Mouse (Mus musculus): ENCODE measurements around the gene Trpv3. TPM values are rescaled to one million over a fixed set of nuclear protein-coding genes. Genes with fewer than 3 reads are reported as not detected.
A peak's percentile ranks its signal among the peaks of the same experiment; 100 is the strongest.

Trpv3 gene
- total and polyA plus RNA-seq, 2 experiments from 2014 or later = 0.13 to 0.29 TPM

- ATAC-seq = no peak
- Histone ChIP-seq H3K36me3 (ENCODE audit: insufficient read depth) (no peaks in the 10 kb centered on the region), H3K27me3 (ENCODE audit: insufficient read depth, low read length) (no peaks in the 10 kb centered on the region), H3K4me3 (ENCODE audit: low read depth, low read length) (no peak overlapping the region), H3K9ac (no peak overlapping the region), H3K4me2 (ENCODE audit: low read depth) (no peak overlapping the region), H3K9me3 (ENCODE audit: low read length) (no peaks in the 10 kb centered on the region), H3K4me1 (ENCODE audit: insufficient read depth) (no peaks in the 10 kb centered on the region), H3K27ac (ENCODE audit: low read depth, low read length) (no peak overlapping the region)
- no peak for DNase-seq
- whole genome bisulfite sequencing = 88% methylated on average over 5 of the region's 5 CpGs
- TF ChIP-seq CTCF (IDR thresholded peaks at IDR 0.05; ENCODE audit: low read depth) = no peak
These were observed 37.1 kb upstream of the Trpv3 start for GRCm38 (mm10) chr11:73230081-73230480.

- H3K27ac ChIP-seq (ENCODE audit: low read depth, low read length) = no peak overlapping the region
- DNase-seq = peak; percentile 8
- no peaks in the 10 kb centered on the region for H3K27me3 ChIP-seq (ENCODE audit: insufficient read depth, low read length)
- ATAC-seq = peak; percentile 69
- no peak overlapping the region for H3K4me2 ChIP-seq (ENCODE audit: low read depth)
- H3K9ac ChIP-seq = no peak overlapping the region
- no peaks in the 10 kb centered on the region for H3K4me1 ChIP-seq (ENCODE audit: insufficient read depth)
- H3K4me3 ChIP-seq (ENCODE audit: low read depth, low read length) = no peak overlapping the region
- no peaks in the 10 kb centered on the region for H3K9me3 ChIP-seq (ENCODE audit: low read length)
- H3K36me3 ChIP-seq (ENCODE audit: insufficient read depth) = no peaks in the 10 kb centered on the region
- WGBS = 72% methylated on average over 2 of the region's 2 CpGs
- TF ChIP-seq CTCF (IDR thresholded peaks at IDR 0.05; ENCODE audit: low read depth) = no peak
These were observed 34.7 kb upstream of the Trpv3 start for GRCm38 (mm10) chr11:73232513-73232912.

- Histone ChIP-seq H3K4me1 (ENCODE audit: insufficient read depth) (no peaks in the 10 kb centered on the region), H3K4me3 (ENCODE audit: low read depth, low read length) (no peak within 1 kb of the TSS), H3K36me3 (ENCODE audit: insufficient read depth) (no peaks in the 10 kb centered on the region), H3K27me3 (ENCODE audit: insufficient read depth, low read length) (no peaks in the 10 kb centered on the region), H3K4me2 (ENCODE audit: low read depth) (no peak within 1 kb of the TSS), H3K9me3 (ENCODE audit: low read length) (no peaks in the 10 kb centered on the region), H3K27ac (ENCODE audit: low read depth, low read length) (no peak within 1 kb of the TSS), H3K9ac (no peak within 1 kb of the TSS)
- ATAC-seq = no peak
- whole genome bisulfite sequencing = 79% methylated on average over 5 of the region's 5 CpGs
- no peak for DNase-seq
- no peak for TF ChIP-seq CTCF (IDR thresholded peaks at IDR 0.05; ENCODE audit: low read depth)
These were observed 33.2 kb upstream of the Trpv3 start, which contains the start of gene Trpv1 for GRCm38 (mm10) chr11:73233992-73234391. Trpv1 (plus strand) TSS chr11:73234292.

GRCm38 (mm10) chr11:73235990-73236701 lies 31.0 kb upstream of the Trpv3 start:
- TF ChIP-seq CTCF (IDR thresholded peaks at IDR 0.05; ENCODE audit: low read depth) = no peak
- Histone ChIP-seq H3K9me3 (ENCODE audit: low read length) (no peaks in the 10 kb centered on the region), H3K27ac (ENCODE audit: low read depth, low read length) (no peak overlapping the region), H3K36me3 (ENCODE audit: insufficient read depth) (no peaks in the 10 kb centered on the region), H3K4me1 (ENCODE audit: insufficient read depth) (no peaks in the 10 kb centered on the region), H3K27me3 (ENCODE audit: insufficient read depth, low read length) (no peaks in the 10 kb centered on the region), H3K9ac (no peak overlapping the region), H3K4me2 (ENCODE audit: low read depth) (no peak overlapping the region), H3K4me3 (ENCODE audit: low read depth, low read length) (no peak overlapping the region)
- WGBS = 33% methylated on average over 5 of the region's 5 CpGs
- ATAC-seq = no peak
- no peak for DNase-seq

- H3K36me3 ChIP-seq (ENCODE audit: insufficient read depth) = no peaks in the 10 kb centered on the region
- no peak overlapping the region for H3K9ac ChIP-seq
- no peaks in the 10 kb centered on the region for H3K27me3 ChIP-seq (ENCODE audit: insufficient read depth, low read length)
- ATAC-seq (no peak), DNase-seq (no peak)
- no peak overlapping the region for H3K4me3 ChIP-seq (ENCODE audit: low read depth, low read length)
- no peaks in the 10 kb centered on the region for H3K9me3 ChIP-seq (ENCODE audit: low read length)
- no peak overlapping the region for H3K4me2 ChIP-seq (ENCODE audit: low read depth)
- WGBS = 63% methylated on average over 3 of the region's 3 CpGs
- no peak overlapping the region for H3K27ac ChIP-seq (ENCODE audit: low read depth, low read length)
- TF ChIP-seq CTCF (IDR thresholded peaks at IDR 0.05; ENCODE audit: low read depth) = no peak
- H3K4me1 ChIP-seq (ENCODE audit: insufficient read depth) = no peaks in the 10 kb centered on the region
These were observed 30.5 kb upstream of the Trpv3 start for GRCm38 (mm10) chr11:73236731-73237130.

- no peak overlapping the region for H3K4me2 ChIP-seq (ENCODE audit: low read depth)
- DNase-seq (no peak), ATAC-seq (no peak)
- H3K36me3 ChIP-seq (ENCODE audit: insufficient read depth) = no peaks in the 10 kb centered on the region
- TF ChIP-seq CTCF (IDR thresholded peaks at IDR 0.05; ENCODE audit: low read depth) = no peak
- no peak overlapping the region for H3K27ac ChIP-seq (ENCODE audit: low read depth, low read length)
- 72% methylated on average over 6 of the region's 6 CpGs for WGBS
- H3K9me3 ChIP-seq (ENCODE audit: low read length) = no peaks in the 10 kb centered on the region
- H3K4me3 ChIP-seq (ENCODE audit: low read depth, low read length) = no peak overlapping the region
- no peaks in the 10 kb centered on the region for H3K4me1 ChIP-seq (ENCODE audit: insufficient read depth)
- no peak overlapping the region for H3K9ac ChIP-seq
- no peaks in the 10 kb centered on the region for H3K27me3 ChIP-seq (ENCODE audit: insufficient read depth, low read length)
These were observed 25.0 kb upstream of the Trpv3 start for GRCm38 (mm10) chr11:73242199-73242598.

- TF ChIP-seq CTCF (IDR thresholded peaks at IDR 0.05; ENCODE audit: low read depth) = no peak
- Histone ChIP-seq H3K9me3 (ENCODE audit: low read length) (no peaks in the 10 kb centered on the region), H3K27ac (ENCODE audit: low read depth, low read length) (no peak overlapping the region), H3K9ac (no peak overlapping the region), H3K27me3 (ENCODE audit: insufficient read depth, low read length) (no peaks in the 10 kb centered on the region), H3K4me2 (ENCODE audit: low read depth) (no peak overlapping the region), H3K4me1 (ENCODE audit: insufficient read depth) (no peaks in the 10 kb centered on the region), H3K36me3 (ENCODE audit: insufficient read depth) (no peaks in the 10 kb centered on the region), H3K4me3 (ENCODE audit: low read depth, low read length) (no peak overlapping the region)
- 89% methylated on average over 4 of the region's 4 CpGs for WGBS
- ATAC-seq = no peak
- DNase-seq = no peak
These were observed 24.4 kb upstream of the Trpv3 start for GRCm38 (mm10) chr11:73242777-73243176.
